Mouse (Mus musculus): ENCODE measurements around the gene Cyp11a1. TPM values are rescaled to one million over a fixed set of nuclear protein-coding genes. Genes with fewer than 3 reads are reported as not detected.

Gene Cyp11a1
- polyA plus RNA-seq (2015; fragmentation: Nextera tagmentation; extraction: Ambion mirVana): 0.44 and 1.1 TPM in 2 replicates

DNA sequence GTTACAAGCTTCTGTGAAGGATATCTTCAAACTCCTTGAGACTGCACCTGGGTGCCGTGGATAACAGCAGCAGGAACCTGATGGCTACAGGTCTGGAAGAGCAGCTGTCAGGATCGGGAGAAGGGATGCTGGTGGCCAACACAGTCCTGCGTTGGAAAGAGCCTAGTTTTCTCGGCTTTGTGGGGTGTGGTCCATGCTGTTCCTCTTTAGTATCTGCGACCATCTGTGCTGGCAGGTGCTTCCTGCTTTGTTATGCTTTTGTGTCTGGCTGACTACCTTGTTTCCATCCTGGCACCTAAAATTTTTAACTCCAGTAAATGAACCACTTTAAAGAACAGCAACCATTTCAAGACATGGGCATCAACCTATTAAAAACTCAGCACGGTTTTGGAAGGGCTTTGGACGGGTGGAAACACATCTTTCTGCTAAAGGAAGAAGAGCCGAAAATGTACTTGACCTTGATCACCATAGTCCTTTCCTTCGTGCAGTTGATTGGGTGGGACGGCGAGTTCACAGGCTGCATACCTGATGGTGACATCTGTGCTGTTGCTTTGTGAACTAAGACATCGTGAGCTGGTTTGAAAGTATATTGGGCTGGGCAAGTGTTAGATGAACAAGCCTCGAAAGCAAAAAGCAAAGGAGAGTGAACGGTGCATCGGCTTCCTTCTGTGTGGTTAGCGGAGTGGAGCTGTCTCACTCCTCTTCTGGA lies at the start of gene Cyp11a1:
Gene Cyp11a1, plus strand, starts transcription at position 659 of the 709 bp plus-strand sequence.
- no peaks in the 10 kb centered on the region for H3K9me3 ChIP-seq

GRCm38 (mm10) chr9:57956838-57957236 lies 49.4 kb upstream of the Cyp11a1 start:
- H3K27me3 ChIP-seq (replicated peaks): no peaks in the 10 kb centered on the region
- no peak overlapping the region for H3K9ac ChIP-seq
- H3K36me3 ChIP-seq (replicated peaks): peaks cover 24% of the 10 kb centered on the region; the same call in 1 of the 2 replicates
- no peak for ATAC-seq (replicated peaks)
- WGBS: 86% methylated on average over 5 of the region's 5 CpGs
- H3K4me2 ChIP-seq: no peak overlapping the region
- H3K27ac ChIP-seq: no peak overlapping the region
- no peak overlapping the region for H3K4me3 ChIP-seq
- H3K9me3 ChIP-seq: no peaks in the 10 kb centered on the region
- peaks cover 4% of the 10 kb centered on the region; the same call in 1 of the 2 replicates for H3K4me1 ChIP-seq

More for the DNA sequence above, at the start of gene Cyp11a1:
- ATAC-seq (replicated peaks): no peak
- H3K9ac ChIP-seq: no peak within 1 kb of the TSS
- H3K4me1 ChIP-seq: peaks cover 16% of the 10 kb centered on the region
- 89% methylated on average over 16 of the region's 16 CpGs for WGBS
- H3K4me3 ChIP-seq: no peak within 1 kb of the TSS
- no peak within 1 kb of the TSS for H3K4me2 ChIP-seq
- H3K27ac ChIP-seq: no peak within 1 kb of the TSS
- H3K36me3 ChIP-seq (replicated peaks): no peaks in the 10 kb centered on the region
- H3K27me3 ChIP-seq (replicated peaks): 0 out of 2 replicates have a peak, but pooled peaks cover under 1% of the 10 kb centered on the region

DNA sequence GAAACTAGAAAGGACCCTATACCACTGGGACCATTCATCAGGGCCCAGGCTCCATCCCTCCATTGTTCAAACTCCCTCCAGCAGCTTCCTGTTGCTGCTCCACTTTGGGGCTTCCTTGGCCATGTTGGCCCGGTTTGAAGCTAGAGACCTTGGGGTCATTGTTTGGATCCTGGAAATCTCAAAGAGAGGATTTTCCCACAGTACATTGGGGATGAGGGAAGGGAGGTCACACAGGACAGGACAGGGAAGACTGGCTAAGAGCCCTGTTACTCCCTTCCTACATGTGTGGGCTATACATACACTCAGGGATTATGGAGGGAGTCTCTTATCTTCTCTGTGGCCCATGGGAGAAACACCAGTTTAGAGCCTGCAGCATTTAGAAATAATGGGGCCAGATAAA lies 47.6 kb upstream of the Cyp11a1 start:
- Histone ChIP-seq H3K4me3 (no peak overlapping the region), H3K9me3 (no peaks in the 10 kb centered on the region), H3K9ac (no peak overlapping the region), H3K4me1 (no peaks in the 10 kb centered on the region), H3K27me3 (replicated peaks) (no peaks in the 10 kb centered on the region), H3K27ac (no peak overlapping the region), H3K36me3 (replicated peaks) (peaks cover 24% of the 10 kb centered on the region; the same call in 1 of the 2 replicates), H3K4me2 (no peak overlapping the region)
- ATAC-seq (replicated peaks): no peak
- WGBS: 66% methylated on average over 1 of the region's 1 CpGs

- H3K27ac ChIP-seq: no peak overlapping the region
- no peak overlapping the region for H3K9ac ChIP-seq
- no peaks in the 10 kb centered on the region for H3K4me1 ChIP-seq
- no peak overlapping the region for H3K4me3 ChIP-seq
- H3K36me3 ChIP-seq (replicated peaks): peaks cover 24% of the 10 kb centered on the region; the same call in 1 of the 2 replicates
- H3K4me2 ChIP-seq: no peak overlapping the region
- no peaks in the 10 kb centered on the region for H3K9me3 ChIP-seq
- no peaks in the 10 kb centered on the region for H3K27me3 ChIP-seq (replicated peaks)
- ATAC-seq (replicated peaks): no peak
- WGBS: 77% methylated on average over 10 of the region's 10 CpGs
Observed at GRCm38 (mm10) chr9:57959399-57959798, 46.8 kb upstream of the Cyp11a1 start.

DNA sequence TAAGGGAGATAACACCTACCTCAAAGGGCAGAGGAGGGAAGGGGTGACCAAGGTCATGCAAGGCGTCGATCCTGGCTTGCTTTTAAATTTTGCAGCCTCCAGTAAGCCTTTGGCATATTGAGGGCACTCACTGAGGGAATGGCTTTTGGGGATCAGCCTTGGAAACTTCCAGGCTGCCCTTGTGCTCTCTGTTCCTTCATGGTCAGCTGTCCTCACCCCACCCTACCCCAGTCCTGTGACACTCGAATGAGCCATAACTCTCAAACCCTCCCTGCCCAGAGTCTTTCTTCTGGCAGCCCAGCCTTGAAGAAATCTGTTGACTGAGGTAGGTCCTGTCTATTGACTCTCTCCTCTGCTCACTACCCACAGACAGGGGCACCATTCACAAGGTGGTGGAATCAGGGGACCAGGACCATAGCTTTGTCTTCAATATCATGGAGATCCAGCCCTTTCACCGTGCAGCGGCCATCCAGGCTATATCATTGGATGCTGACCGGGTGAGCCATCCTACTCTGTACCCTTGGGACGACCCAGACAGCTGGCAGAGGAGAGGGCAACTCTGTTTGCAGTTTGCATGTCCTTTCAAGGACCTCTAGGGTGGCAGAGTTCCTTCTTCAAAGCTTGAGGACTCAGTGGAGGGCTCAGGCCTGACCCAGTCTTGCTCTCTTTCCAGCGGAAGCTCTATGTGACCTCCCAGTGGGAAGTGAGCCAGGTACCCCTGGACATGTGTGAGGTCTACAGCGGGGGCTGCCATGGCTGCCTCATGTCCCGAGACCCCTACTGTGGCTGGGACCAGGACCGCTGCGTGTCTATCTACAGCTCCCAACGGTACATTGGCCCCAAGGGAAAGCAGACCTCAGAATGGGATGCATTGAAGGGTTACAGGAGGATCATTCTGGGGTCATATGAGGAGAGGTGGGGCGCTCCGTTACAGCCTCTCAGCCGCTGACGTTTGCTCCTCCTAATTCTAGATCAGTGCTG lies 46.0 kb upstream of the Cyp11a1 start:
- no peak overlapping the region for H3K4me2 ChIP-seq
- no peak overlapping the region for H3K9ac ChIP-seq
- WGBS: 89% methylated on average over 17 of the region's 17 CpGs
- no peaks in the 10 kb centered on the region for H3K27me3 ChIP-seq (replicated peaks)
- H3K27ac ChIP-seq: no peak overlapping the region
- ATAC-seq (replicated peaks): no peak
- peaks cover 22% of the 10 kb centered on the region; the same call in 1 of the 2 replicates for H3K36me3 ChIP-seq (replicated peaks)
- H3K4me3 ChIP-seq: no peak overlapping the region
- no peaks in the 10 kb centered on the region for H3K9me3 ChIP-seq
- H3K4me1 ChIP-seq: no peaks in the 10 kb centered on the region

- no peak overlapping the region for H3K27ac ChIP-seq
- no peak for ATAC-seq (replicated peaks)
Observed at GRCm38 (mm10) chr9:57961226-57961625, 45.0 kb upstream of the Cyp11a1 start.

DNA sequence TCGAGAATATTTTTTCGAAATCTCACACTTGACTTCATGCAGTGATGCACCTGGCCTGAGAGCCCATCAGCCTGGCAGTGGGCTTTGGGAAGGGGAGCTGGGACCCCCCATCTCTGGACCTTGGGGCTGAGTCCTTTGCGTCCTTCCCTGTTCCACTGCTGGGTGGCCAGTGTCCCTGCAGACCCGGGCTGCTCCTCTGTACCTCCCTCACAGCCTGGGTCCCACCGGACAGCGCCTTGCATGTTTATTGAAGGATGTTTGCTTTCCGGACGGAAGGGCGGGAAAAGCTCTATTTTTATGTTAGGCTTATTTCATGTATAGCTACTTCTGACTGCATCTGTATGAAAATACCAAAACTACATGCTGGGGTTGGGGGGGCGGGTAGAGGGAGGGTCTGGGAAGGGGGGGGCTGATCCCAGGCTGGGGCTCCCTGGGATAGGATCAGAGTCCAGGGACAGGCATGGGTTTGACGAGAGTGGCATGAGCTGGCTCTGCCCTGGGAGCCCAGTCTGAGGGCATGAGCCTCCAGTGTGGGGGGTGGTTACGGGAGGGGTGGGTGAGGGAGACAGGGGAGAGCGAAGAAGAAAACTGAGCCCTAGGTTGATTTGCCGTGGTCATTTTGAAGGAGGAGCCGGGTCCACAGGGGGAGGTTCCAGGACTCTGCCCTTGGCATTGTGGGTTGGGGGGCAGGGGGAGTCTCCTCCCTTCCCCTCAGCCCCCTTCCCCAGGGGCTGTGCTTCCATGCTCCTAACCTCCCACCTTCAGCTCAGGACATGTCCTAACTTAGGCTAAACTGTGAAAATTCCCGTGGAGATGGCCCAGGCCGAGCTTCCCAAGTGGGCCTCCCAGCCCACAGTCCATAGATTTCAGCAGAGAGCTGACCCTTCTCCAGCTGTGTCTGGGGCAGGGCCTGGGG lies 44.1 kb upstream of the Cyp11a1 start:
- 68% methylated on average over 17 of the region's 17 CpGs for WGBS
- Histone ChIP-seq H3K9me3 (no peaks in the 10 kb centered on the region), H3K4me3 (no peak overlapping the region), H3K36me3 (replicated peaks) (peaks cover 11% of the 10 kb centered on the region; the same call in 1 of the 2 replicates), H3K4me1 (no peaks in the 10 kb centered on the region), H3K27ac (no peak overlapping the region), H3K4me2 (no peak overlapping the region), H3K9ac (no peak overlapping the region), H3K27me3 (replicated peaks) (no peaks in the 10 kb centered on the region)
- no peak for ATAC-seq (replicated peaks)

More at GRCm38 (mm10) chr9:57961226-57961625, 45.0 kb upstream of the Cyp11a1 start:
- WGBS: 83% methylated on average over 15 of the region's 15 CpGs
- Histone ChIP-seq H3K27me3 (replicated peaks) (no peaks in the 10 kb centered on the region), H3K9ac (no peak overlapping the region), H3K9me3 (no peaks in the 10 kb centered on the region), H3K4me1 (no peaks in the 10 kb centered on the region), H3K36me3 (replicated peaks) (peaks cover 15% of the 10 kb centered on the region; the same call in 1 of the 2 replicates), H3K4me2 (no peak overlapping the region), H3K4me3 (no peak overlapping the region)

- 91% methylated on average over 4 of the region's 4 CpGs for WGBS
- ATAC-seq (replicated peaks): no peak
- H3K9ac ChIP-seq: no peak overlapping the region
Observed at GRCm38 (mm10) chr9:57963249-57963997, 42.8 kb upstream of the Cyp11a1 start.

DNA sequence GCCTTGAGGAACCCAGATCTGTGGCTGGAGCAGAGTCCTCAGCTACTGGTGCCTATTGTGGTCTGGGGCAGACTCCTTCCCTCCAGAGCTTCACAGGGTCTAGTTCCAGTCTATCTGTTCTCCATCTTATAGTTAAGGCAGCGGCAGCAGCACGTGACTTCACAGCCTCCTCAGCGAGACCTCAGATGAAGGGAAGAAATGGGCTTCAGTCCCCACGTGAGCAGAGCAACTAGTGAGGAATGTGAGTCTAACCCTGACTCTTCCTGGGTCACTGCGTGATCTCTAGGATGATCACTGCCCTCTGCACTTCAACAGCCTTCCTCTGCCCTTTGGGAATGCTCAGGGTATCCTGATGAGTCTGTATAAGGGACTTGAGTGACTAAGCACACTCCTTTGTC lies 42.2 kb upstream of the Cyp11a1 start:
- no peaks in the 10 kb centered on the region for H3K4me1 ChIP-seq
- H3K36me3 ChIP-seq (replicated peaks): peaks cover 11% of the 10 kb centered on the region; the same call in 1 of the 2 replicates
- WGBS: 69% methylated on average over 5 of the region's 5 CpGs
- no peaks in the 10 kb centered on the region for H3K27me3 ChIP-seq (replicated peaks)
- H3K4me2 ChIP-seq: no peak overlapping the region
- H3K9me3 ChIP-seq: no peaks in the 10 kb centered on the region
- H3K27ac ChIP-seq: no peak overlapping the region
- no peak overlapping the region for H3K9ac ChIP-seq
- H3K4me3 ChIP-seq: no peak overlapping the region
- no peak for ATAC-seq (replicated peaks)

More at GRCm38 (mm10) chr9:57963249-57963997, 42.8 kb upstream of the Cyp11a1 start:
- Histone ChIP-seq H3K27ac (no peak overlapping the region), H3K4me1 (no peaks in the 10 kb centered on the region), H3K36me3 (replicated peaks) (peaks cover 11% of the 10 kb centered on the region; the same call in 1 of the 2 replicates), H3K9me3 (no peaks in the 10 kb centered on the region), H3K4me3 (no peak overlapping the region), H3K4me2 (no peak overlapping the region), H3K27me3 (replicated peaks) (no peaks in the 10 kb centered on the region)

- Histone ChIP-seq H3K4me1 (no peaks in the 10 kb centered on the region), H3K4me2 (no peak overlapping the region), H3K36me3 (replicated peaks) (peaks cover 11% of the 10 kb centered on the region; the same call in 1 of the 2 replicates), H3K9ac (no peak overlapping the region), H3K27ac (no peak overlapping the region), H3K4me3 (no peak overlapping the region), H3K27me3 (replicated peaks) (no peaks in the 10 kb centered on the region), H3K9me3 (no peaks in the 10 kb centered on the region)
- 71% methylated on average over 6 of the region's 6 CpGs for WGBS
- ATAC-seq (replicated peaks): no peak
Observed at GRCm38 (mm10) chr9:57964528-57965250, 41.5 kb upstream of the Cyp11a1 start.
